Mouse (Mus musculus) stomach, embryonic 14.5 days (tissue): Measurements from ENCODE around the gene Mybbp1a. TPM values are rescaled to one million over a fixed set of nuclear protein-coding genes. Genes with fewer than 3 reads are reported as not detected.
"Not testable (repeated sequence)": the region's sequence is repeated elsewhere in the genome, so short reads cannot be mapped to it uniquely, and the experiment has no call there.

Experiments
- ATAC-seq: fragments of 200-750 bp; cut with Nextera tagmentation; 2 replicates; pipeline ENCODE4 v1.8.0; 2017; ENCODE audit warnings: low read depth, moderate TSS enrichment; ENCODE audit not compliant: insufficient number of reproducible peaks, insufficient read depth, low FRiP score
- H3K27ac ChIP-seq: fragments of 300-500 bp; sonication (generic); 2 replicates; pipeline ENCODE4 v1.5.1; 2014; ENCODE audit warnings: mild to moderate bottlenecking, low read length, moderate library complexity, mixed read lengths
- H3K27me3 ChIP-seq: fragments of 300-500 bp; sonication (generic); 2 replicates; pipeline ENCODE4 v1.6.1; 2014; ENCODE audit warnings: low read length, control low read depth, mixed read lengths; ENCODE audit not compliant: control insufficient read depth, insufficient read depth
- H3K36me3 ChIP-seq: fragments of 300-500 bp; sonication (generic); 2 replicates; pipeline ENCODE4 v1.6.1; 2014; ENCODE audit warnings: mild to moderate bottlenecking, control low read depth, low read length, moderate library complexity, mixed read lengths; ENCODE audit not compliant: control insufficient read depth, insufficient read depth
- H3K4me1 ChIP-seq: fragments of 300-500 bp; sonication (generic); 2 replicates; pipeline ENCODE4 v1.6.1; 2014; ENCODE audit warnings: low read length, control low read depth, mixed read lengths; ENCODE audit not compliant: control insufficient read depth, insufficient read depth
- H3K4me2 ChIP-seq: fragments of 300-500 bp; sonication (generic); replicated peaks from 2 replicates; pipeline ENCODE4 v1.6.1; 2014; ENCODE audit warnings: low read depth, low read length, control low read depth
- H3K4me3 ChIP-seq: fragments of 300-500 bp; sonication (generic); 2 replicates; pipeline ENCODE4 v1.5.1; 2014; ENCODE audit warnings: low read depth, low read length, control low read depth
- H3K9ac ChIP-seq: fragments of 300-500 bp; sonication (generic); replicated peaks from 2 replicates; pipeline ENCODE4 v1.6.1; 2014; ENCODE audit warnings: low read depth, mild to moderate bottlenecking, control low read depth, low read length, moderate library complexity, mixed read lengths
- H3K9me3 ChIP-seq: fragments of 300-500 bp; sonication (generic); 2 replicates; pipeline ENCODE4 v1.6.1; 2016; ENCODE audit warnings: low read depth, low read length, control low read depth; ENCODE audit not compliant: control insufficient read depth
- WGBS: fragments of 180-500 bp; shearing (Covaris S2); extraction: QIAGEN DNeasy Blood & Tissue Kit; methylation state at CpG from one replicate; pipeline ENCODE4 v1.1.7; 2014; 5-methylcytosine and 5-hydroxymethylcytosine counted together
- polyA plus RNA-seq: library from polyadenylated mRNA; unstranded; fragments of >200 nt; fragmentation: Nextera tagmentation; extraction: Ambion mirVana; gene quantifications from 2 replicates; pipeline ENCODE4 v1.2.1, GENCODE M21; 2014

The Mybbp1a gene
- polyA plus RNA-seq, 1 experiment from 2014 or later = 126 TPM

DNA sequence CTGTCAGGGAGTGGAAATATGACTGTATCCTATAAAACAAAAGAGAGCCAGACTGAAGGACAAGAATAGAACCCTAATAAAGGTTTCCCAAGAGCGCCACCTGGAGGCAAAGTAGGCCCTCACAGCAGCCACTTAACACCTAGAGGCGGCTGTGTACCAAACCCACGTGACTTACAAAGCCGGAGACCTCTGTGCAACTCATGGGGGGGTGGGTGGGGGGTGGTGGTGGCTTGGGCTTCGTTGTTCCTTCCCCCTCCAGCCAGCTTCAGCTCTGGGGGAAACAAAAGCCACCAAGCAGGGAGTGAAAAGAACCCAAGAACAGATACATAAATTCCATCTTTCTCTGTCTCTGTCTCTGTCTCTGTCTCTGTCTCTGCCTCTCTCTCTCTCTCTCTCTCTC is 12.5 kb upstream of the Mybbp1a start:
- H3K9ac ChIP-seq = no peak overlapping the region
- H3K9me3 ChIP-seq = no peaks in the 10 kb centered on the region
- no peaks in the 10 kb centered on the region for H3K27me3 ChIP-seq
- WGBS = 4% methylated on average over 5 of the region's 5 CpGs
- H3K36me3 ChIP-seq = no peaks in the 10 kb centered on the region
- no peak overlapping the region for H3K27ac ChIP-seq
- no peak overlapping the region for H3K4me3 ChIP-seq
- ATAC-seq = no peak
- no peak overlapping the region; the same call in 1 of the 2 replicates for H3K4me2 ChIP-seq
- no peaks in the 10 kb centered on the region for H3K4me1 ChIP-seq

DNA sequence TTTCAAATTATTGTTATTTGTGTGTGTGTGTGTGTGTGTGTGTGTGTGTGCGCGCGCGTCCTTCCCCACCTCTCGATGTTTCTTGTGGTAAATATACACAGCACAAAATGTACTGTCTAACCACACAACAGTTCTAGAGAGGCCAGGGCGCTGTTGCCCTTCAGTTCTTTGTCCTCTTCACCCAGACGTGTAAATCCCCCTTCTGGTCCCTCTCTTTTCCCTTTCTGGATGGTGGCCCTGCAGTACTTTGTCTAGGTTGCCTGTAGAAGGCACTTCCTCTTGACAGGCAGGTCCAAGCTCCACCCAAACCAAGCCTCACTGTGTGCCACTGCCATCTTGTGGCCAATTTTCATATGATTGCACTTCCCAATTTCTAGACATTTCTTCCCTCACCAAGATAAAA is 11.9 kb upstream of the Mybbp1a start:
- Histone ChIP-seq H3K4me3 (no peak overlapping the region), H3K27ac (no peak overlapping the region)
- 42% methylated on average over 7 of the region's 7 CpGs for WGBS

DNA sequence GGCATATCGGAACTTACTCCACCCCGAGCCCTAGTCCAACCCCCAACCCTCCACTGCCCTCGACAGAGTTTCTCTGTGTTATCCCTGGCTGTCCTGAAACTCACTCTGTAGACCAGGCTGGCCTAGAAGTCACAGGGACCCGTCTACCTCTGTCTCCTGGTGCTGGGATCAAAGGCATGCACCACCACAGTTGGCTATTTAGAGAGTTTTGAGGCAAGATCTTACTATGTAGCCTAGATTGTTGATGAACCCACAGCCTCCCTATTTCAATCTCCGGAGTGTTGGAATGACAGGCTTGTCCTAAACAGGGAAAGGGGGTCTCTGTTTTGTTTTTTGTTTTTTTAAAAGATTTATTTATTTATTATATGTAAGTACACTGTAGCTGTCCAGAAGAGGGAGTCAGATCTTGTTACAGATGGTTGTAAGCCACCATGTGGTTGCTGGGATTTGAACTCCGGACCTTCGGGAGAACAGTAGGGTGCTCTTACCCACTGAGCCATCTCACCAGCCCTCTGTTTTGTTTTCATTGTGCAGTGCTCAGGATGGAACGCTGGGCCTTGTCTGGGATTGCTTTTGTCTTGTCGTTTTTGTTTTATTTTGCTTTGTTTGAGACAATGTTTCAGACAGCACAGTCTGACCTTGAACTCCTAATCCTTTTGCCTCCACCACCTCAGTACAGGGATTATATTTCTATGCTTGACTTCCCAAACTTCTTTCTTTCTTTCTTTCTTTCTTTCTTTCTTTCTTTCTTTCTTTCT is 10.7 kb upstream of the Mybbp1a start:
- H3K4me3 ChIP-seq, ATAC-seq, H3K27ac ChIP-seq, H3K9me3 ChIP-seq, H3K4me1 ChIP-seq, H3K9ac ChIP-seq, H3K36me3 ChIP-seq, H3K4me2 ChIP-seq, H3K27me3 ChIP-seq: not testable (repeated sequence)
- WGBS = 66% methylated on average over 9 of the region's 9 CpGs

More for the DNA sequence above, 11.9 kb upstream of the Mybbp1a start:
- H3K36me3 ChIP-seq = no peaks in the 10 kb centered on the region
- no peaks in the 10 kb centered on the region for H3K9me3 ChIP-seq
- no peak overlapping the region for H3K4me2 ChIP-seq
- H3K4me1 ChIP-seq = no peaks in the 10 kb centered on the region
- peak; percentile 79 for ATAC-seq
- no peak overlapping the region for H3K9ac ChIP-seq
- no peaks in the 10 kb centered on the region for H3K27me3 ChIP-seq

- Histone ChIP-seq H3K4me3 (no peak within 1 kb of the TSS), H3K4me2 (no peak within 1 kb of the TSS)
Observed at GRCm38 (mm10) chr11:72434963-72435693, 6.0 kb upstream of the Mybbp1a start, which contains the start of gene Ggt6. Gene Ggt6, plus strand, starts transcription at chr11:72435526.

DNA sequence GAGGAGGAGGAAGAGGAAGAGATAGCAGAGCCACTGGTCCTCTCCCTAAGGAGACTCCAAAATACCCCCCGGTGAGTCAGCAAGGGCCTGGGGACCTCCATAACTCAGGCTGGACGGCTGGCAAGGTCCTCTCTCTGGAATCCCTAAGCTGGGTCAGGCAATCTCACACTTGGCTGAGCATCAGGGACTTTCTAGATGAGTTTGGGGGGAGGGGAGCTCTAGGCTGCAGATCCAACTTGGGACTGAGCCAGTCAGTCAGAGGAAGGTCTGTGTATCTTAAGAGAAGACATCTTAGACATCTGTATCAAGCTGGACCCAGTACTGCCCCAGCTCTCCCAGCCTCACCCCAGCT is 5.5 kb upstream of the Mybbp1a start:
- Histone ChIP-seq H3K27me3 (no peaks in the 10 kb centered on the region), H3K4me2 (no peak overlapping the region), H3K27ac (no peak overlapping the region), H3K9ac (no peak overlapping the region), H3K9me3 (no peaks in the 10 kb centered on the region), H3K4me3 (no peak overlapping the region), H3K4me1 (0 out of 2 replicates have a peak, but pooled peaks cover 3% of the 10 kb centered on the region), H3K36me3 (no peaks in the 10 kb centered on the region)
- WGBS = 38% methylated on average over 2 of the region's 2 CpGs
- peak; percentile 21; the same call in 1 of the 2 replicates for ATAC-seq

More at GRCm38 (mm10) chr11:72434963-72435693, 6.0 kb upstream of the Mybbp1a start, which contains the start of gene Ggt6:
- Histone ChIP-seq H3K36me3 (no peaks in the 10 kb centered on the region), H3K9me3 (no peaks in the 10 kb centered on the region), H3K27ac (no peak within 1 kb of the TSS), H3K4me1 (0 out of 2 replicates have a peak, but pooled peaks cover 3% of the 10 kb centered on the region), H3K9ac (no peak within 1 kb of the TSS), H3K27me3 (no peaks in the 10 kb centered on the region)
- peak; percentile 56 for ATAC-seq
- 55% methylated on average over 11 of the region's 11 CpGs for WGBS

GRCm38 (mm10) chr11:72436271-72436670 is 4.9 kb upstream of the Mybbp1a start:
- Histone ChIP-seq H3K36me3 (no peaks in the 10 kb centered on the region), H3K9ac (no peak overlapping the region), H3K4me3 (no peak overlapping the region), H3K27ac (no peak overlapping the region), H3K4me1 (0 out of 2 replicates have a peak, but pooled peaks cover 3% of the 10 kb centered on the region), H3K9me3 (no peaks in the 10 kb centered on the region), H3K4me2 (no peak overlapping the region), H3K27me3 (no peaks in the 10 kb centered on the region)
- no peak for ATAC-seq
- 68% methylated on average over 5 of the region's 5 CpGs for WGBS

DNA sequence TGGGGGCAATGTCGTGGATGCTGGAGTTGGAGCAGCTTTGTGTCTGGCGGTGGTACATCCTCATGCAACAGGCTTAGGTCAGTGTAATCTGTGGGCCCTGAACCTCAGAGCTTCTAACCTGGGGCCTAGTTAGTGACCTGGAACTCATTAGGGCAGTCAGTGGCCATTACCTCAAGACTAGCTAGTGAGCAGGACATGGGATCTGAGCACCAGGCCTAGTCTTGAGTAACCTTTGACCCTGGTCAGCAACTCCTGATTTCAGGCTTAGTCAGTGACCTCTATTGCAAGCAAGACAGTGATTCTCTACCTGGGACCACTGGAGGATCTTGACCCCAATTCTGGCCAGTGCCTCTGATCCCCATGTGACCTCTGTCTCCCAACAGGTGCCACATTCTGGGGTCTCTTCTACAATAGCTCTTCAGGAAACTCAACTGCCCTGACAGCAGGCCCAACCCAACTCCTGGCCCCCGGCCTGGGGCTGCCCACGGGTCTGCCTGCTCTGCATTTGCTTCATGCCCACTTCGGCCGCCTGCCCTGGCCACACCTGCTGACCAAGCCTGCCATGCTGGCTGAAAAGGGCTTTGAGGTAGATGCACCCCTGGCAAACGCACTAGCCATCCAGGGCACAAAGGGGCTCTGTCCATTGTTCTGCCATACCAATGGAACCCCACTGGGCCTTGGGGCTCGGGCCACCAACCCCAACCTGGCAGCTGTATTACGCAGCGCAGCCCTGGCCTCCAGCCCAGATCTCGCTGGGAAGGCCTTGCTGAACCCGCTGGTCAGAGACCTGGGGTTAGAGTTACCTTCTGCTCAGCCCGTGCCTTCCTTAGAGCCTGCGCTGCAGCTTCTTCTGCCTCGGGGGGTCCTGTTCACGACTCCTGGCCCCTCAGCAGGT is 4.2 kb upstream of the Mybbp1a start:
- no peak for ATAC-seq
- 85% methylated on average over 16 of the region's 16 CpGs for WGBS
- Histone ChIP-seq H3K4me1 (peaks cover 4% of the 10 kb centered on the region; the same call in 1 of the 2 replicates), H3K27ac (no peak overlapping the region), H3K9me3 (no peaks in the 10 kb centered on the region), H3K4me2 (no peak overlapping the region), H3K4me3 (no peak overlapping the region), H3K27me3 (no peaks in the 10 kb centered on the region), H3K9ac (no peak overlapping the region), H3K36me3 (no peaks in the 10 kb centered on the region)

- Histone ChIP-seq H3K9me3 (no peaks in the 10 kb centered on the region), H3K9ac (no peak overlapping the region), H3K4me1 (peaks cover 9% of the 10 kb centered on the region; the same call in 1 of the 2 replicates), H3K36me3 (peaks cover 11% of the 10 kb centered on the region), H3K4me2 (no peak overlapping the region), H3K27me3 (no peaks in the 10 kb centered on the region), H3K4me3 (no peak overlapping the region), H3K27ac (no peak overlapping the region)
- no peak for ATAC-seq
- WGBS = 61% methylated on average over 4 of the region's 4 CpGs
Observed at GRCm38 (mm10) chr11:72438411-72438810, 2.7 kb upstream of the Mybbp1a start.
